Mouse (Mus musculus): ENCODE data around the gene Kcnk6. TPM values are rescaled to one million over a fixed set of nuclear protein-coding genes. Genes with fewer than 3 reads are reported as not detected.

Kcnk6 gene
- polyA plus RNA-seq, 1 experiment, result not detected

DNA sequence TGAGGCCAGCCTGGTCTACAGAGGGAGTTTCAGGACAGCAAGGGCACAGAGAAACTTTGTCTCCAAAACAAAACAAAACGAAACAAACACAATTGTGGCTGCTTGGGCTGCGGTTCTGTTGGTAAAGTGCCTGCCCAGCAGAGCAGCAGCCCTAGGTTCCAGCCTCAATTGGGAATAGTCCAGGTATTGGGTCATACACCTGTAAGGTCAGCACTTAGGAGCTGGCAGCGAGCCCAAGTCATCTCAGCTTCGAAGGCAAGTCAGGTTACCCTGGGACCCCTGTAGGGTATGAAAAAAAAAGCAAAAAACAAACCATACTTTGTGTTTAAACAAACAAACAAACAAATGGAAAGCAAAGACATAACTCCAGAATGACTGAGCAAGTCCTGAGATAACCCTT is 23.6 kb upstream of the Kcnk6 start:
- TF ChIP-seq GATA1 (IDR thresholded peaks at IDR 0.05; ENCODE audit: low read length), result no peak

DNA sequence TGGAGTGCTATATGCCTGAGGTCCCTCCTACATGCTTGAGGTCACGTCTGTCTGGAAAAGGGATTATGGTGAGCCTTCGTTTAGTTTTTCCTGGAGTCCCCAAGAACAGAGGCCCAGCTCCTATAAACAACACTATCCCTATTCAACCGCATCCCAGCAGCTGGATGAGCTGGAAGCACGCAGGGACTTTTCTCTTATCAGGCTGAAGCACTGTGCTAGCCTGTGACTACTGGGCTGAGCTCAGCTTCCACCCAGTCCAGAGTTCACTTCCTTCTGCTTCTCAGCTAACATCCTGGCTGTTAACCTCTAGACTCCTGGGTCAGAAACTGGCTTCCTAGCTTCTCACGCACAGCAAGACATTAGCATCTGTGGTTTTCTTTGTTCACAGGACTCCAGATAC is 21.5 kb upstream of the Kcnk6 start:
- TF ChIP-seq GATA1 (IDR thresholded peaks at IDR 0.05; ENCODE audit: low read length), result no peak

- no peak for TF ChIP-seq GATA1 (IDR thresholded peaks at IDR 0.05; ENCODE audit: low read length)
Measured at GRCm38 (mm10) chr7:29251166-29251565, 18.9 kb upstream of the Kcnk6 start.

GRCm38 (mm10) chr7:29248261-29248841 is 16.0 kb upstream of the Kcnk6 start, which contains the start of gene 2200002D01Rik:
Gene 2200002D01Rik (minus strand): TSS chr7:29248466.
- TF ChIP-seq GATA1 (IDR thresholded peaks at IDR 0.05; ENCODE audit: low read length), result no peak

DNA sequence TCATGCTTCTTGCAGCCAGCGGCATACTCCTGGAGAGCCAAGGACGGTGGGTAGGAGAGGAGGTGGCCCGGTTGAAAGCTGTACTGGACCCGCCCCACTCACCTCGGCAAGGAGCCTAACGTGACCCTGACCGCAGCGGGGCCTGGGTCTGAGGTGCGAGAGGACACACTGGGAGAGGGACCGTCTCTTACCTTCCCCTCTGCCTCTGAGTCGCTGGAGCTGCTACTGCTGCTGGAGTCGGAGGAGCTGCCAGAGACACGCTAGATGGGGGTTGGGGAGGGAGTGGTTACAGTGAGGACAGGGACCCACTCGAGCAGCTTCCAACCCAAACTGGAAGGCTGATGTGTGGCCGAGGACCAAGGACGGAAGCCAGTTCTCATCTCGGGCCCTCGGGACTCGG is 15.4 kb upstream of the Kcnk6 start:
- TF ChIP-seq GATA1 (IDR thresholded peaks at IDR 0.05; ENCODE audit: low read length), result no peak

- no peak for TF ChIP-seq GATA1 (IDR thresholded peaks at IDR 0.05; ENCODE audit: low read length)
Measured at GRCm38 (mm10) chr7:29247314-29247700, 15.0 kb upstream of the Kcnk6 start.

DNA sequence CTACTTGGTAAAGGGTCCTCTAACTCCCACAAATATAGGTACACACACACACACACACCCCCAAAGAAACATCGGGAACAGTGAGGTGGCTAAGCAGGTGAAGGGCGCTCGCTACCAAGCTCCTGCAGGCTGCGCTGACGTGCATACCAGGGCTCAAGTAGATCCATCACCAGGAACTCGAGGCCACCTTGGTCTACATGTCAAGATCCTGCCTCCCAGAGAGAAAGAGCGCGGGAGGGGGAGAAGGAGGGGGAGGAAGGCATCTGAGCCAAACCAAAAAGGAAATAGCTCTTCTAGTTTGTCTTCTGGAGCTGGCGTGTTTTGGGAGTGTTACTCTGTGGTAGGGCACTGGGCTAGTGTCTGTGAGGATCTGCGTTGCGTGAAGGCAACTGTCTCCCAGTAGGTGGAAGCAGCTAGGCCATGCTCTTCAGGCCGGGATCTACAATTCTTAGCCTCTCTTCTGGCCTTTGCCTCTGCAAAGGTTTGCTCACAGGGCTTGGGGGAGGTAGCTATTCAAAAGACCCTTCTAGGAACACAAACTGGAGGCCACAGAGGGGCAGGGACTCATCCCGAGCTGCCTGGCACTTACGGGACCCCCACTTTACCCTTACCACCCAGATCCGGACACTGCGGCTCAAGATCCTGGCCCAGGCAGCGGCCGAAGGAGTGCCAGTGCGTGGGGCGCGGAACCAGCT is 14.5 kb upstream of the Kcnk6 start:
- TF ChIP-seq GATA1 (IDR thresholded peaks at IDR 0.05; ENCODE audit: low read length), result no peak

GRCm38 (mm10) chr7:29246015-29246414 is 13.7 kb upstream of the Kcnk6 start:
- TF ChIP-seq GATA1 (IDR thresholded peaks at IDR 0.05; ENCODE audit: low read length), result no peak

DNA sequence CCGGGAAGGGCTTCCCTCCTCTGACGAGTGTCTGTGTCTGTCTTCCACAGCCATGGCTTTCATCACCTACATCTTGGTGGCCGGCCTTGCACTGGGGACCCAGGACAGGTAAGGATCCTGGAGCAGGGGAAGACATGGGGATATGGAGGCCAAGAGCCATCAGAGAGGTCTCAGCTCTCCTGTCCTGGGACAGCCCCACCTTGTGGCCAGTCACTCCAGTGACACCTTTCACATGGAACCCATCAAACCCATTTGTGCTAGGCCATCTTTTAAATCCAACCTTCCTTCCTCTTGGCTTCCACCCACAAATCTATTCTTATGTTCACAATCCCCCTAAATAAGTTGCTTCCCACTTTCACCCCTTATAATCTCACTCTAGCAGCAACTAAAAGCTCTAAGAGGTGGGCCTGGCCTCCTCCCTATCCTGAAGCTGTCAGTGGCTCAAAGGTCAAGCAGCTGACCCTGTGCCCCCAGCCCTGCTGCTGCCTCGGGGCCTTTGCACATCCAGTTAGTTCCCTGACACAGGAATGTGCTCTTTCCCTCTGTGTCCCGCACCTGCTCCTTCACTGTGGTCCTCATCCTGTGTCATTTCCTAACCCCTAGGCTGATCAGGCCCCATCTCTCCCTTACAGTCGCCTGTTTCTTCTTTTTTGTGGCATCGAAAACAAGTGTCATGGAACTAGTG is 12.6 kb upstream of the Kcnk6 start:
- no peak for TF ChIP-seq GATA1 (IDR thresholded peaks at IDR 0.05; ENCODE audit: low read length)

- no peak for TF ChIP-seq GATA1 (IDR thresholded peaks at IDR 0.05; ENCODE audit: low read length)
Measured at GRCm38 (mm10) chr7:29238019-29238967, 6.0 kb upstream of the Kcnk6 start, which contains the start of gene Yif1b. Gene Yif1b (plus strand): TSS chr7:29238329.

GRCm38 (mm10) chr7:29236593-29236992 is 4.3 kb upstream of the Kcnk6 start:
- TF ChIP-seq GATA1 (IDR thresholded peaks at IDR 0.05; ENCODE audit: low read length), result no peak

- no peak for TF ChIP-seq GATA1 (IDR thresholded peaks at IDR 0.05; ENCODE audit: low read length)
Measured at GRCm38 (mm10) chr7:29234661-29235060, 2.3 kb upstream of the Kcnk6 start.

- TF ChIP-seq GATA1 (IDR thresholded peaks at IDR 0.05; ENCODE audit: low read length), result no peak
Measured at GRCm38 (mm10) chr7:29233745-29234144, 1.4 kb upstream of the Kcnk6 start.

DNA sequence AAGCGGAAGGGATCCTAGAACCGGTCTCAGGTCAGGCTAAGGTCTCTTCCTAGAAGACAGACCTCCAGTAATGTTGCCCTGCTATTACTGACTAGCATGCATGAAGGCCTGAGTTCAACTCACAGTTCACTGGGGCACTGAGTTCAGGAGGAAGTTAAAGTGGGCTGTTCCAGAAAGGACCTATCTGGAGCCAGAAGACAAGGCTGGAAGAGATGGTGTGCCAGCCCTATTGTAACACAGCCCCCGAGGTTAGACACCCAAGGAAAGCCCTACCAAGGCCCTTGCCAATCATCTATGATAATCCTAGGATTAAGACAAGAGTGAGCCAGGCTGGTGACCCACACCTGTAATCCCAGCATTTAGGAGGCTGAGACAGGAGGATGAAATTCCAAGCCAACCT is 798 bp downstream of the Kcnk6 start:
- TF ChIP-seq GATA1 (IDR thresholded peaks at IDR 0.05; ENCODE audit: low read length), result no peak

GRCm38 (mm10) chr7:29230560-29230959 is 1.8 kb downstream of the Kcnk6 start:
- no peak for TF ChIP-seq GATA1 (IDR thresholded peaks at IDR 0.05; ENCODE audit: low read length)

- no peak for TF ChIP-seq GATA1 (IDR thresholded peaks at IDR 0.05; ENCODE audit: low read length)
Measured at GRCm38 (mm10) chr7:29228202-29228601, 4.1 kb downstream of the Kcnk6 start.
